Mouse (Mus musculus): ENCODE results near the gene Sun5.

DNA sequence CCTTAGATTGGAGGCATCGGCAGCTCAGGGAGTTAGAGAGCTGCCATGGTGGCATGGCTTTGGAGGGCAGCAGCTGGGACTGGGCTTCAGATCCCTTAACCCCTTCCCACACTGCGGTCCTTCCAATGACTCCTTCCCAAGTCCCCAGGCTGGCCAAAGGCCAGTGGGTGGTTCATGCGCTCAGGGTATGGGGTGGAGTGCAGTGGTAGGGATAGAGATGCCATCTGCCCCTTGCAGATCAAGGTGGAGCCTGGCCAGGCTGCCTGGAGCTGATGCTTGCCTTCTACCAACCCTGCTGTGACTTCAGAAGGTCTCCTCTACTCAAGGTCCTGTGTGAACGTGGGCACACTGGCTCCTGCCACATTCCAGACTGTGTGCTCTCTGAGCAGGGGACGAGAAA is 28.2 kb upstream of the Sun5 start:
- TF ChIP-seq POLR2A (IDR thresholded peaks at IDR 0.05; ENCODE audit: low read depth, low read length), result no peak
- TF ChIP-seq CTCF (IDR thresholded peaks at IDR 0.05; ENCODE audit: extremely low read depth, insufficient read length, insufficient replicate concordance, low read depth, low read length), result no peak
